Mouse (Mus musculus) lung, postnatal 10 days (tissue): ENCODE measurements around the gene Syt9.
A peak's percentile ranks its signal among the peaks of the same experiment; 100 is the strongest.

Source experiments
- DNase-seq: peaks from one replicate; pipeline ENCODE4 v3.0.0; 2021

Syt9 gene

GRCm38 (mm10) chr7:107547872-107548271 lies 177.3 kb downstream of the Syt9 start:
- no peak for DNase-seq

GRCm38 (mm10) chr7:107553461-107553860 lies 182.9 kb downstream of the Syt9 start:
- no peak for DNase-seq

- no peak for DNase-seq
Measured at GRCm38 (mm10) chr7:107555906-107556305, 185.4 kb downstream of the Syt9 start.

- peak; percentile 19 for DNase-seq
Measured at GRCm38 (mm10) chr7:107560675-107561074, 190.1 kb downstream of the Syt9 start.

GRCm38 (mm10) chr7:107561584-107561983 lies 191.1 kb downstream of the Syt9 start:
- no peak for DNase-seq

- no peak for DNase-seq
Measured at GRCm38 (mm10) chr7:107563727-107564126, 193.2 kb downstream of the Syt9 start.

- peak; percentile 62 for DNase-seq
Measured at GRCm38 (mm10) chr7:107567261-107567671, 196.7 kb downstream of the Syt9 start, which contains the start of gene Olfml1. Gene Olfml1, plus strand, starts transcription at chr7:107567446.

GRCm38 (mm10) chr7:107567674-107568073 lies 197.1 kb downstream of the Syt9 start:
- no peak for DNase-seq

- DNase-seq = no peak
Measured at GRCm38 (mm10) chr7:107568971-107569370, 198.4 kb downstream of the Syt9 start.

GRCm38 (mm10) chr7:107573856-107574255 lies 203.3 kb downstream of the Syt9 start:
- no peak for DNase-seq

GRCm38 (mm10) chr7:107574276-107574675 lies 203.7 kb downstream of the Syt9 start:
- DNase-seq = no peak

GRCm38 (mm10) chr7:107592641-107593040 lies 222.1 kb downstream of the Syt9 start:
- peak; percentile 15 for DNase-seq

GRCm38 (mm10) chr7:107593904-107594303 lies 223.4 kb downstream of the Syt9 start:
- DNase-seq = peak; percentile 8

GRCm38 (mm10) chr7:107594325-107594856 lies 223.9 kb downstream of the Syt9 start:
- DNase-seq = peak; percentile 69

GRCm38 (mm10) chr7:107594857-107595402 lies 224.4 kb downstream of the Syt9 start, which contains the start of gene Ppfibp2:
Gene Ppfibp2, plus strand, starts transcription at chr7:107595207.
- peak; percentile 96 for DNase-seq

GRCm38 (mm10) chr7:107595426-107595825 lies 224.9 kb downstream of the Syt9 start:
- peak; percentile 3 for DNase-seq

- peak; percentile 2 for DNase-seq
Measured at GRCm38 (mm10) chr7:107596753-107597152, 226.2 kb downstream of the Syt9 start.

GRCm38 (mm10) chr7:107597956-107598355 lies 227.4 kb downstream of the Syt9 start:
- DNase-seq = no peak
